In the genomic region with DNA sequence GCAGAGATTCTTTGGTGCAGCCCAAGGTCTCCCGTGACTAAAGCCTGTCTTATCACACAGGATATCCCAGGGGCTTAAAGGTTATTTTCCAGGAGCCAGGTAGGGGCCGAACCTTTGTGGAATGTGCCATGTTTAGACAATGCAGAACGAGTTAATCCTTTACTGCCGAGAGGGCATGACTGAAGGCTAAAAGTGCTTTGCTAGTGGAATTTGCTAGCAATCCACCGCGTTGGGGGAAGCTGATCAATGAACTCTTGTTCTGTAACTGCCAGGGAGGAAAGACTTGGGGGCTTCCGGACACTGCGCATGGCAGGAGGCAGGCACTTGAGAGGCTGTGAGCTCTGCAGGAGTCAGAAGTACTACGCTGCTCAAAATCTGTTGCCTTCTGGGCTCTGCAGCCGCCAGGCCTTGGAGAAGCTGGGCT, we compare ENCODE assay signal across 14 mouse cellular contexts.
DNase-seq lines count a peak whose midpoint lies in the region; ATAC-seq lines count a peak whose summit lies in the region.
"Had no signal": no experiment of that assay in that cellular context is flagged by ENCODE, and none has a peak within 500 bp of the region (broad histone marks: within the 10 kb centered on the region; RNA-seq: fewer than 3 reads in every experiment).

No protein-coding gene starts in this region.

- WGBS in forebrain, embryonic 11.5 days: 15% methylated on average over 10 of the region's 10 CpGs
- WGBS in forebrain, embryonic 12.5 days: 10% methylated on average over 10 of the region's 10 CpGs
- WGBS in limb, embryonic 12.5 days: 21% methylated on average over 10 of the region's 10 CpGs
- 44% methylated on average over 10 of the region's 10 CpGs for WGBS in limb, embryonic 10.5 days
- WGBS in embryonic facial prominence, embryonic 13.5 days: 5% methylated on average over 10 of the region's 10 CpGs

- H3K4me2 ChIP-seq in forebrain, embryonic 11.5 days (ENCODE audit: low read depth, low read length, severe bottlenecking): 0 out of 2 replicates have a peak overlapping the region, but pooled peaks have one; percentile 5
- no peak overlapping the region for H3K4me2 ChIP-seq in forebrain, embryonic 12.5 days
- H3K4me2 ChIP-seq in limb, embryonic 12.5 days: 0 out of 2 replicates have a peak overlapping the region, but pooled peaks have one; percentile 1
- 0 out of 2 replicates have a peak overlapping the region, but pooled peaks have one; percentile 3 for H3K4me2 ChIP-seq in embryonic facial prominence, embryonic 13.5 days
- H3K4me2 ChIP-seq: neural tube, embryonic 13.5 days had no signal

- H3K4me3 ChIP-seq in forebrain, embryonic 11.5 days (ENCODE audit: low read depth, low read length): no peak overlapping the region
- no peak overlapping the region for H3K4me3 ChIP-seq in forebrain, embryonic 12.5 days (replicated peaks)
- H3K4me3 ChIP-seq in limb, embryonic 12.5 days (replicated peaks): no peak overlapping the region
- no peak overlapping the region for H3K4me3 ChIP-seq in limb, embryonic 10.5 days
- no peak overlapping the region for H3K4me3 ChIP-seq in embryonic facial prominence, embryonic 13.5 days
- H3K4me3 ChIP-seq: megakaryocyte, embryonic 14.5 days; neural tube, embryonic 13.5 days had no signal

- ATAC-seq in forebrain, embryonic 11.5 days (replicated peaks; ENCODE audit: low FRiP score): no peak
- no peak for ATAC-seq in forebrain, embryonic 12.5 days (ENCODE audit: low FRiP score)
- ATAC-seq in limb, embryonic 12.5 days (ENCODE audit: insufficient number of reproducible peaks, insufficient read depth, low FRiP score, low TSS enrichment, low read depth): no peak
- no peak for ATAC-seq in embryonic facial prominence, embryonic 13.5 days (ENCODE audit: insufficient number of reproducible peaks, insufficient read depth, low FRiP score, low TSS enrichment, low read depth)

- no peak overlapping the region for H3K27ac ChIP-seq in forebrain, embryonic 11.5 days (ENCODE audit: low read depth, low read length)
- H3K27ac ChIP-seq in forebrain, embryonic 12.5 days: no peak overlapping the region
- peak overlapping the region; percentile 75 for H3K27ac ChIP-seq in limb, embryonic 12.5 days
- no peak overlapping the region; the same call in 1 of the 2 replicates for H3K27ac ChIP-seq in limb, embryonic 10.5 days
- no peak overlapping the region for H3K27ac ChIP-seq in embryonic facial prominence, embryonic 13.5 days
- H3K27ac ChIP-seq: neural tube, embryonic 13.5 days had no signal

- H3K9ac ChIP-seq in forebrain, embryonic 11.5 days (ENCODE audit: low read length): no peak overlapping the region
- H3K9ac ChIP-seq in forebrain, embryonic 12.5 days: no peak overlapping the region
- no peak overlapping the region for H3K9ac ChIP-seq in limb, embryonic 12.5 days (replicated peaks)
- 0 out of 2 replicates have a peak overlapping the region, but pooled peaks have one; percentile 16 for H3K9ac ChIP-seq in embryonic facial prominence, embryonic 13.5 days
- H3K9ac ChIP-seq: neural tube, embryonic 13.5 days had no signal

- H3K36me3 ChIP-seq in forebrain, embryonic 11.5 days (ENCODE audit: control insufficient read depth, insufficient read depth, low read length): no peaks in the 10 kb centered on the region
- H3K36me3 ChIP-seq in forebrain, embryonic 12.5 days (replicated peaks): no peaks in the 10 kb centered on the region
- no peaks in the 10 kb centered on the region for H3K36me3 ChIP-seq in limb, embryonic 12.5 days
- no peaks in the 10 kb centered on the region for H3K36me3 ChIP-seq in limb, embryonic 10.5 days
- no peaks in the 10 kb centered on the region for H3K36me3 ChIP-seq in embryonic facial prominence, embryonic 13.5 days
- H3K36me3 ChIP-seq: neural tube, embryonic 13.5 days had no signal

- no peaks in the 10 kb centered on the region for H3K27me3 ChIP-seq in forebrain, embryonic 11.5 days (ENCODE audit: control insufficient read depth, insufficient read depth, low read length)
- no peaks in the 10 kb centered on the region for H3K27me3 ChIP-seq in forebrain, embryonic 12.5 days
- H3K27me3 ChIP-seq in limb, embryonic 12.5 days: no peaks in the 10 kb centered on the region
- no peaks in the 10 kb centered on the region for H3K27me3 ChIP-seq in limb, embryonic 10.5 days (ENCODE audit: low read depth, poor library complexity, severe bottlenecking)
- no peaks in the 10 kb centered on the region for H3K27me3 ChIP-seq in embryonic facial prominence, embryonic 13.5 days
- H3K27me3 ChIP-seq: neural tube, embryonic 13.5 days had no signal

- H3K9me3 ChIP-seq in forebrain, embryonic 11.5 days (ENCODE audit: control insufficient read depth, low read length): no peaks in the 10 kb centered on the region
- no peaks in the 10 kb centered on the region for H3K9me3 ChIP-seq in forebrain, embryonic 12.5 days
- no peaks in the 10 kb centered on the region for H3K9me3 ChIP-seq in limb, embryonic 12.5 days
- H3K9me3 ChIP-seq in limb, embryonic 10.5 days (replicated peaks): no peaks in the 10 kb centered on the region
- no peaks in the 10 kb centered on the region; the same call in 1 of the 2 replicates for H3K9me3 ChIP-seq in embryonic facial prominence, embryonic 13.5 days
- H3K9me3 ChIP-seq: megakaryocyte, embryonic 14.5 days; neural tube, embryonic 13.5 days had no signal

- DNase-seq in forebrain, embryonic 11.5 days (ENCODE audit: low spot score): no peak
- DNase-seq in limb, embryonic 10.5 days (ENCODE audit: low spot score): no peak
- peak; percentile 33 for DNase-seq in mesoderm, embryonic 11.5 days (ENCODE audit: low read depth, low spot score)
- no peak for DNase-seq in thymus, postnatal 10 days (ENCODE audit: low spot score in 2 of 2)
- no peak for DNase-seq in urinary bladder, postnatal 36 days (ENCODE audit: low spot score in 2 of 2)
- DNase-seq: cerebellum, postnatal 14 days; gastrocnemius, postnatal 25 days; right cerebral cortex, postnatal 14 days; thymus, postnatal 36 days had no signal

- H3K4me1 ChIP-seq in forebrain, embryonic 11.5 days (replicated peaks; ENCODE audit: control insufficient read depth, insufficient read depth, low read length): no peaks in the 10 kb centered on the region
- no peaks in the 10 kb centered on the region for H3K4me1 ChIP-seq in forebrain, embryonic 12.5 days
- no peaks in the 10 kb centered on the region for H3K4me1 ChIP-seq in limb, embryonic 12.5 days (replicated peaks)
- peaks cover 6% of the 10 kb centered on the region; the same call in 1 of the 2 replicates for H3K4me1 ChIP-seq in limb, embryonic 10.5 days
- H3K4me1 ChIP-seq in embryonic facial prominence, embryonic 13.5 days: peaks cover 6% of the 10 kb centered on the region; the same call in 1 of the 2 replicates
- H3K4me1 ChIP-seq: neural tube, embryonic 13.5 days had no signal
